Mouse (Mus musculus) MEL (cell line): Measurements from ENCODE around the gene Rcl1. TPM values are rescaled to one million over a fixed set of nuclear protein-coding genes. Genes with fewer than 3 reads are reported as not detected.

Source experiments
- DNase-seq: peaks from one replicate; pipeline ENCODE4 v3.0.0; 2011; ENCODE audit warnings: low read depth, low spot score
- H3K27ac ChIP-seq: 2 replicates; pipeline ENCODE4 v1.5.1; 2012; ENCODE audit warnings: low read depth, mild to moderate bottlenecking, control low read depth, low read length, moderate library complexity; ENCODE audit not compliant: control insufficient read depth
- H3K27me3 ChIP-seq, 2 experiments: fragments of 150-350 bp in 1 of 2; sonication (generic) in 1 of 2; 2 replicates each; pipeline ENCODE4 v1.6.1; 2012; ENCODE audit warnings: low read length in 2 of 2, mild to moderate bottlenecking in 2 of 2, improper control_type of control experiment in 1 of 2, moderate library complexity in 1 of 2; ENCODE audit not compliant: insufficient read depth in 2 of 2, control insufficient read depth in 1 of 2
- H3K36me3 ChIP-seq, 2 experiments: 2 replicates each; pipeline ENCODE4 v1.6.1; 2012 to 2014; ENCODE audit warnings: low read length in 2 of 2, improper control_type of control experiment in 1 of 2, inconsistent platforms in 1 of 2, mild to moderate bottlenecking in 1 of 2; ENCODE audit not compliant: insufficient read depth in 2 of 2, control insufficient read depth in 1 of 2
- H3K4me1 ChIP-seq, 2 experiments: fragments of 150-350 bp in 1 of 2; sonication (generic) in 1 of 2; 2 replicates each; pipeline ENCODE4 v1.6.1; 2012; ENCODE audit warnings: low read length in 2 of 2, improper control_type of control experiment in 1 of 2, mild to moderate bottlenecking in 1 of 2; ENCODE audit not compliant: insufficient read depth in 2 of 2, control insufficient read depth in 1 of 2
- H3K4me3 ChIP-seq, 2 experiments: fragments of 150-350 bp in 1 of 2; sonication (generic) in 1 of 2; 2 replicates each; pipeline ENCODE4 v1.5.1; 2012; ENCODE audit warnings: low read depth in 2 of 2, low read length in 2 of 2, mild to moderate bottlenecking in 2 of 2, moderate library complexity in 2 of 2, control low read depth in 1 of 2, improper control_type of control experiment in 1 of 2; ENCODE audit not compliant: control insufficient read depth in 1 of 2, insufficient read depth in 1 of 2
- H3K79me2 ChIP-seq: 2 replicates; pipeline ENCODE4 v1.6.1; 2012; ENCODE audit warnings: mild to moderate bottlenecking, low read length, moderate library complexity; ENCODE audit not compliant: control insufficient read depth, poor library complexity, insufficient read depth
- H3K9ac ChIP-seq: 2 replicates; pipeline ENCODE4 v1.6.1; 2012; ENCODE audit warnings: low read depth, mild to moderate bottlenecking, control low read depth, low read length, moderate library complexity; ENCODE audit not compliant: control insufficient read depth, poor library complexity, severe bottlenecking
- H3K9me3 ChIP-seq: fragments of 150-350 bp; sonication (generic); replicated peaks from 2 replicates; pipeline ENCODE4 v1.6.1; 2012; ENCODE audit warnings: mild to moderate bottlenecking, low read length, improper control_type of control experiment, moderate library complexity; ENCODE audit not compliant: insufficient read depth
- CHD1 ChIP-seq: IDR thresholded peaks from 2 replicates; pipeline ENCODE4 v1.6.1; 2012; ENCODE audit warnings: low read depth, mild to moderate bottlenecking, inconsistent platforms, low read length, improper control_type of control experiment
- CTCF ChIP-seq, 3 experiments: IDR thresholded peaks in 2 of 3; conservative IDR thresholded peaks in 1 of 3; 2 replicates each; pipeline ENCODE4 v1.5.1; 2011 to 2012; ENCODE audit warnings: low read length in 3 of 3, low read depth in 2 of 3, mild to moderate bottlenecking in 2 of 3, improper control_type of control experiment in 1 of 3, inconsistent platforms in 1 of 3, mixed read lengths in 1 of 3, moderate library complexity in 1 of 3; ENCODE audit not compliant: control insufficient read depth in 1 of 3, insufficient read depth in 1 of 3, poor library complexity in 1 of 3, severe bottlenecking in 1 of 3
- E2F4 ChIP-seq: IDR thresholded peaks from 2 replicates; pipeline ENCODE4 v1.6.1; 2011; ENCODE audit warnings: low read depth, low read length, improper control_type of control experiment, borderline replicate concordance
- ELF1 ChIP-seq: IDR thresholded peaks from 2 replicates; pipeline ENCODE4 v1.6.1; 2014; ENCODE audit warnings: low read depth, mild to moderate bottlenecking, inconsistent platforms, low read length, improper control_type of control experiment, moderate library complexity
- EP300 ChIP-seq, 2 experiments: IDR thresholded peaks; 2 replicates each; pipeline ENCODE4 v1.6.1; 2011; ENCODE audit warnings: improper control_type of control experiment in 2 of 2, low read length in 2 of 2, low read depth in 1 of 2, mild to moderate bottlenecking in 1 of 2
- GATA1 ChIP-seq: IDR thresholded peaks from 2 replicates; pipeline ENCODE4 v1.6.1; 2011; ENCODE audit warnings: low read depth, low read length, improper control_type of control experiment
- MEF2A ChIP-seq: IDR thresholded peaks from 2 replicates; pipeline ENCODE4 v1.6.1; 2014; ENCODE audit warnings: low read depth, mild to moderate bottlenecking, inconsistent platforms, low read length, improper control_type of control experiment; ENCODE audit not compliant: poor library complexity, insufficient replicate concordance, severe bottlenecking; ENCODE audit errors: extremely low read depth
- NELFE ChIP-seq: IDR thresholded peaks from 2 replicates; pipeline ENCODE4 v1.6.1; 2011; ENCODE audit warnings: low read depth, low read length, improper control_type of control experiment
- NRF1 ChIP-seq: IDR thresholded peaks from 2 replicates; pipeline ENCODE4 v1.6.1; 2014; ENCODE audit warnings: low read depth, mild to moderate bottlenecking, inconsistent platforms, low read length, improper control_type of control experiment, moderate library complexity; ENCODE audit not compliant: poor library complexity, insufficient read depth, severe bottlenecking
- POLR2A ChIP-seq, 2 experiments: IDR thresholded peaks; 2 replicates each; pipeline ENCODE4 v1.6.1; 2011 to 2012; ENCODE audit warnings: low read length in 2 of 2, mild to moderate bottlenecking in 2 of 2, control low read depth in 1 of 2, improper control_type of control experiment in 1 of 2, low read depth in 1 of 2, moderate library complexity in 1 of 2; ENCODE audit not compliant: control insufficient read depth in 1 of 2, insufficient read depth in 1 of 2, poor library complexity in 1 of 2
- RAD21 ChIP-seq: IDR thresholded peaks from 2 replicates; pipeline ENCODE4 v1.6.1; 2011; ENCODE audit warnings: mild to moderate bottlenecking, low read depth, low read length, improper control_type of control experiment
- SIN3A ChIP-seq: IDR thresholded peaks from 2 replicates; pipeline ENCODE4 v1.6.1; 2012; ENCODE audit warnings: low read length, improper control_type of control experiment, inconsistent platforms
- SMC3 ChIP-seq: IDR thresholded peaks from 2 replicates; pipeline ENCODE4 v1.6.1; 2011; ENCODE audit warnings: low read depth, low read length, improper control_type of control experiment
- UBTF ChIP-seq: IDR thresholded peaks from 2 replicates; pipeline ENCODE4 v1.6.1; 2012; ENCODE audit warnings: low read depth, mild to moderate bottlenecking, inconsistent platforms, low read length, improper control_type of control experiment, moderate library complexity, borderline replicate concordance; ENCODE audit not compliant: insufficient read depth
- USF1 ChIP-seq: IDR thresholded peaks from 2 replicates; pipeline ENCODE4 v1.6.1; 2014; ENCODE audit warnings: low read depth, mild to moderate bottlenecking, inconsistent platforms, low read length, improper control_type of control experiment, moderate library complexity
- ZKSCAN1 ChIP-seq: IDR thresholded peaks from 2 replicates; pipeline ENCODE4 v1.6.1; 2012; ENCODE audit warnings: low read depth, mild to moderate bottlenecking, inconsistent platforms, low read length, improper control_type of control experiment, moderate library complexity
- ZMIZ1 ChIP-seq: IDR thresholded peaks from 2 replicates; pipeline ENCODE4 v1.6.1; 2012; ENCODE audit warnings: low read depth, mild to moderate bottlenecking, inconsistent platforms, low read length, improper control_type of control experiment, moderate library complexity
- polyA plus RNA-seq, 2 experiments: library from polyadenylated mRNA; stranded (reverse) in 1 of 2; unstranded in 1 of 2; fragments of >175 nt in 1 of 2; fragments of >200 nt in 1 of 2; gene quantifications; 2 replicates each; pipeline versions ENCODE4 v1.2.1 to v1.2.4; 2012; ENCODE audit warnings: low replicate concordance in 2 of 2, low read depth in 1 of 2; ENCODE audit not compliant: insufficient read length in 2 of 2, insufficient read depth in 1 of 2, missing spikeins in 1 of 2
- total RNA-seq: library from RNA; depleted of rRNA; stranded (reverse); fragments of 300-350 nt; gene quantifications from 2 replicates; pipeline ENCODE4 v1.2.3, GENCODE M21; 2012

The Rcl1 gene
- total and polyA plus RNA-seq, 3 experiments = 86.4 to 122 TPM; not detected in 1

- no peak overlapping the region for H3K4me3 ChIP-seq
- peak in 2 of 3 experiments; percentile 11 to 33; a peak in 3 of 6 replicates for TF ChIP-seq CTCF (IDR thresholded peaks at IDR 0.05 in 2 of 3, conservative IDR thresholded peaks at IDR 0.05 in 1 of 3; ENCODE audit: control insufficient read depth in 1 of 3, insufficient read depth in 1 of 3, low read depth in 2 of 3, low read length in 3 of 3, poor library complexity in 1 of 3, severe bottlenecking in 1 of 3)
- no peak for TF ChIP-seq ZMIZ1
- TF ChIP-seq CHD1 = no peak
- TF ChIP-seq EP300 (IDR thresholded peaks at IDR 0.05; ENCODE audit: low read depth in 1 of 2, low read length in 2 of 2) = no peak
- TF ChIP-seq ZKSCAN1 = no peak
- no peak for TF ChIP-seq UBTF
- no peak for TF ChIP-seq MEF2A
- TF ChIP-seq SIN3A = no peak
- no peak for TF ChIP-seq NRF1
- no peak for TF ChIP-seq USF1
- no peak for TF ChIP-seq NELFE
- no peak for TF ChIP-seq E2F4
- TF ChIP-seq POLR2A (IDR thresholded peaks at IDR 0.05; ENCODE audit: control insufficient read depth in 1 of 2, insufficient read depth in 1 of 2, low read depth in 1 of 2, low read length in 2 of 2, poor library complexity in 1 of 2) = no peak
- TF ChIP-seq ELF1 = no peak
- TF ChIP-seq RAD21 = peak; percentile 30
- TF ChIP-seq SMC3 = peak; percentile 43
- no peak for TF ChIP-seq GATA1
- TF ChIP-seq, all 39 proteins: peak for 3
- H3K27ac ChIP-seq = no peak overlapping the region
- no peaks in the 10 kb centered on the region for H3K27me3 ChIP-seq
- no peak for DNase-seq
- H3K9me3 ChIP-seq = no peaks in the 10 kb centered on the region
- peaks cover 14 to 29% of the 10 kb centered on the region in 2 experiments for H3K4me1 ChIP-seq
- no peaks in the 10 kb centered on the region for H3K79me2 ChIP-seq
- H3K36me3 ChIP-seq = peaks cover 2 to 31% of the 10 kb centered on the region in 2 experiments
- no peak overlapping the region for H3K9ac ChIP-seq
Observed at GRCm38 (mm10) chr19:29139699-29140456, 38.7 kb downstream of the Rcl1 start.

GRCm38 (mm10) chr19:29140933-29141332 is 39.8 kb downstream of the Rcl1 start:
- H3K79me2 ChIP-seq = no peaks in the 10 kb centered on the region
- no peak overlapping the region for H3K4me3 ChIP-seq
- H3K9ac ChIP-seq = no peak overlapping the region
- TF ChIP-seq GATA1 (peak; percentile 48; the same call in 1 of the 2 replicates), EP300 (IDR thresholded peaks at IDR 0.05; ENCODE audit: low read depth in 1 of 2, low read length in 2 of 2) (peak in 1 of 2 experiments; percentile 20; a peak in 1 of 4 replicates), UBTF (no peak), SIN3A (0 out of 2 replicates have a peak, but pooled peaks have one; percentile 20)
- TF ChIP-seq, all 39 proteins: peak for 3
- DNase-seq = peak; percentile 36
- Histone ChIP-seq H3K36me3 (peaks cover 2 to 28% of the 10 kb centered on the region in 2 experiments), H3K9me3 (no peaks in the 10 kb centered on the region), H3K27ac (no peak overlapping the region), H3K27me3 (no peaks in the 10 kb centered on the region), H3K4me1 (peaks cover 14 to 25% of the 10 kb centered on the region in 2 experiments)
